ENCODE assay signal across 18 mouse cellular contexts in genomic region chr17:75539130-75539529, GRCm38 (mm10). TPM values are rescaled to one million over a fixed set of nuclear protein-coding genes. Genes with fewer than 3 reads are reported as not detected.
A peak's percentile ranks its signal among the peaks of the same experiment; 100 is the strongest.
DNase-seq lines count a peak whose midpoint lies in the region; ATAC-seq and TF ChIP-seq lines count a peak whose summit lies in the region.
"Had no signal": no experiment of that assay in that cellular context is flagged by ENCODE, and none has a peak within 500 bp of the region (broad histone marks: within the 10 kb centered on the region; RNA-seq: fewer than 3 reads in every experiment).

No protein-coding gene starts in this region.

- DNase-seq in lung, postnatal 36 days, result peak; percentile 17
- DNase-seq in lung, adult 2 months, result no peak
- no peak for DNase-seq in liver, embryonic 11.5 days (ENCODE audit: low spot score)
- DNase-seq in liver, postnatal 0 days, result peak; percentile 31
- DNase-seq in kidney, adult 18-20 months, result no peak
- DNase-seq in B cell, adult 2 months, result no peak
- DNase-seq: adrenal gland, postnatal 14 days; cerebellum, adult 8-10 months; gastrocnemius, adult 2 months; heart, postnatal 4 days; kidney, postnatal 36 days; thymus, adult 18-20 months; thymus, postnatal 36 days had no signal

- H3K4me3 ChIP-seq in lung, adult 2 months (replicated peaks; ENCODE audit: extremely low read depth, low read depth, low read length), result no peak overlapping the region
- H3K4me3 ChIP-seq in liver, embryonic 11.5 days (ENCODE audit: low read depth, low read length), result no peak overlapping the region
- H3K4me3 ChIP-seq in liver, postnatal 0 days (ENCODE audit: low read depth, low read length), result no peak overlapping the region
- no peak overlapping the region for H3K4me3 ChIP-seq in hindbrain, embryonic 12.5 days
- H3K4me3 ChIP-seq: forebrain, embryonic 13.5 days; gastrocnemius, adult 2 months; hindbrain, embryonic 15.5 days; kidney, embryonic 15.5 days; midbrain, embryonic 12.5 days had no signal

- 65% methylated on average over 6 of the region's 6 CpGs for WGBS in lung, adult 2 months
- 81% methylated on average over 6 of the region's 6 CpGs for whole genome bisulfite sequencing in liver, embryonic 11.5 days
- 63% methylated on average over 6 of the region's 6 CpGs for WGBS in liver, postnatal 0 days (ENCODE audit: insufficient replicate concordance)
- 97% methylated on average over 6 of the region's 6 CpGs for WGBS in hindbrain, embryonic 12.5 days

- H3K9ac ChIP-seq in liver, embryonic 11.5 days (ENCODE audit: low read depth, low read length), result no peak overlapping the region
- no peak overlapping the region for H3K9ac ChIP-seq in liver, postnatal 0 days (replicated peaks)
- H3K9ac ChIP-seq in hindbrain, embryonic 12.5 days, result no peak overlapping the region
- H3K9ac ChIP-seq: forebrain, embryonic 13.5 days; hindbrain, embryonic 15.5 days; kidney, embryonic 15.5 days; midbrain, embryonic 12.5 days had no signal

- H3K9me3 ChIP-seq in liver, embryonic 11.5 days (ENCODE audit: control insufficient read depth, low read length), result no peaks in the 10 kb centered on the region
- H3K9me3 ChIP-seq in liver, postnatal 0 days (ENCODE audit: low read length), result no peaks in the 10 kb centered on the region
- H3K9me3 ChIP-seq in hindbrain, embryonic 12.5 days (replicated peaks), result no peaks in the 10 kb centered on the region
- H3K9me3 ChIP-seq: forebrain, embryonic 13.5 days; hindbrain, embryonic 15.5 days; kidney, embryonic 15.5 days; midbrain, embryonic 12.5 days had no signal

- peaks cover 16% of the 10 kb centered on the region; the same call in 1 of the 2 replicates for H3K36me3 ChIP-seq in liver, embryonic 11.5 days (ENCODE audit: control insufficient read depth, insufficient read depth, low read length)
- H3K36me3 ChIP-seq in liver, postnatal 0 days (replicated peaks; ENCODE audit: insufficient read depth, low read length), result peaks cover 16% of the 10 kb centered on the region
- H3K36me3 ChIP-seq in hindbrain, embryonic 12.5 days, result peaks cover 32% of the 10 kb centered on the region

- no peak for TF ChIP-seq EP300 in liver, postnatal 0 days (IDR thresholded peaks at IDR 0.05; ENCODE audit: low read depth)

- no peak overlapping the region for H3K27ac ChIP-seq in liver, embryonic 11.5 days (ENCODE audit: low read depth, low read length)
- H3K27ac ChIP-seq in liver, postnatal 0 days (ENCODE audit: low read depth), result peak overlapping the region; percentile 34; the same call in 1 of the 2 replicates
- H3K27ac ChIP-seq in hindbrain, embryonic 12.5 days, result no peak overlapping the region
- H3K27ac ChIP-seq: forebrain, embryonic 13.5 days; gastrocnemius, adult 2 months; hindbrain, embryonic 15.5 days; kidney, embryonic 15.5 days; midbrain, embryonic 12.5 days had no signal

- H3K4me2 ChIP-seq in liver, embryonic 11.5 days, result no peak overlapping the region
- peak overlapping the region; percentile 40 for H3K4me2 ChIP-seq in liver, postnatal 0 days (ENCODE audit: low read depth, low read length)
- no peak overlapping the region for H3K4me2 ChIP-seq in hindbrain, embryonic 12.5 days (replicated peaks)
- H3K4me2 ChIP-seq: forebrain, embryonic 13.5 days; hindbrain, embryonic 15.5 days; kidney, embryonic 15.5 days; midbrain, embryonic 12.5 days had no signal

- no peak for TF ChIP-seq POLR2A in lung, adult 2 months (IDR thresholded peaks at IDR 0.05; ENCODE audit: borderline replicate concordance, extremely low read depth, low read depth, low read length)

- peak; percentile 38; the same call in 1 of the 2 replicates for ATAC-seq in liver, embryonic 11.5 days (replicated peaks; ENCODE audit: low FRiP score)
- ATAC-seq in liver, postnatal 0 days, result peak; percentile 76
- ATAC-seq in hindbrain, embryonic 12.5 days (ENCODE audit: low FRiP score), result no peak
- ATAC-seq: forebrain, embryonic 13.5 days had no signal

- peaks cover 3% of the 10 kb centered on the region; the same call in 1 of the 2 replicates for H3K4me1 ChIP-seq in lung, adult 2 months (ENCODE audit: control insufficient read depth, insufficient read depth, low read length)
- H3K4me1 ChIP-seq in liver, embryonic 11.5 days (replicated peaks; ENCODE audit: control insufficient read depth, insufficient read depth, low read length), result peaks cover 6% of the 10 kb centered on the region; the same call in 1 of the 2 replicates
- H3K4me1 ChIP-seq in liver, postnatal 0 days (ENCODE audit: insufficient read depth), result peaks cover under 1% of the 10 kb centered on the region; the same call in 1 of the 2 replicates
- H3K4me1 ChIP-seq in hindbrain, embryonic 12.5 days, result 0 out of 2 replicates have a peak, but pooled peaks cover 5% of the 10 kb centered on the region
- H3K4me1 ChIP-seq: forebrain, embryonic 13.5 days; hindbrain, embryonic 15.5 days; midbrain, embryonic 12.5 days had no signal

- no peak for TF ChIP-seq CTCF in lung, adult 2 months (IDR thresholded peaks at IDR 0.05; ENCODE audit: insufficient read depth, low read length)
- TF ChIP-seq CTCF in liver, postnatal 0 days (IDR thresholded peaks at IDR 0.05; ENCODE audit: low read depth), result no peak

- no peaks in the 10 kb centered on the region for H3K27me3 ChIP-seq in liver, embryonic 11.5 days (replicated peaks; ENCODE audit: control insufficient read depth, insufficient read depth, low read length)
- no peaks in the 10 kb centered on the region for H3K27me3 ChIP-seq in liver, postnatal 0 days (ENCODE audit: insufficient read depth, low read length)
- H3K27me3 ChIP-seq in hindbrain, embryonic 12.5 days, result no peaks in the 10 kb centered on the region
- H3K27me3 ChIP-seq: forebrain, embryonic 13.5 days; hindbrain, embryonic 15.5 days; kidney, embryonic 15.5 days; midbrain, embryonic 12.5 days had no signal

RNA-seq across cellular contexts. Expression of gene Fam98a, which starts 12.6 kb away (rescaled TPM):
- polyA plus RNA-seq in lung, adult 2 months (2012; rRNA removed), result 7.6 and 12.4 TPM in 2 replicates
- polyA plus RNA-seq in liver, embryonic 11.5 days (2014; fragmentation: Nextera tagmentation; extraction: Ambion mirVana), result 9.5 and 10.4 TPM in 2 replicates
- 10.2 and 10.7 TPM in 2 replicates for polyA plus RNA-seq in liver, postnatal 0 days (2015; fragmentation: Nextera tagmentation; extraction: Ambion mirVana)
- 31.3 and 36.4 TPM in 2 replicates for polyA plus RNA-seq in hindbrain, embryonic 12.5 days (2016; fragmentation: Nextera tagmentation; extraction: Ambion mirVana)

Comparison
In these comparisons a context has a peak if more than half of its experiments do, and no peak if none do; other contexts are left out.
1. DNase-seq: peak in lung, postnatal 36 days (single experiment) and liver, postnatal 0 days (single experiment); none in lung, adult 2 months (single experiment), liver, embryonic 11.5 days (single experiment), kidney, adult 18-20 months (single experiment) and B cell, adult 2 months (0 of 2).